Mouse (Mus musculus): ENCODE measurements at regions not wholly inside any gene's neighbourhood (a gene's known extent, or its start where the extent isn't known, plus 50 kb on each side); places are given as distances from the start of the nearest gene placed in this dataset.
A peak's percentile ranks its signal among the peaks of the same experiment; 100 is the strongest.

GRCm38 (mm10) chr1:194334752-194335719, 283.0 kb upstream of the Plxna2 start:
- Histone ChIP-seq H3K4me1 (ENCODE audit: control insufficient read depth, insufficient read depth, low read length) (no peaks in the 10 kb centered on the region), H3K27me3 (ENCODE audit: control insufficient read depth, insufficient read depth, low read length) (no peaks in the 10 kb centered on the region), H3K9me3 (ENCODE audit: control insufficient read depth, low read length) (no peaks in the 10 kb centered on the region), H3K4me3 (ENCODE audit: low read depth, low read length) (no peak overlapping the region), H3K36me3 (ENCODE audit: control insufficient read depth, insufficient read depth, low read length) (no peaks in the 10 kb centered on the region), H3K9ac (ENCODE audit: low read length) (no peak overlapping the region), H3K27ac (replicated peaks; ENCODE audit: low read depth, low read length) (no peak overlapping the region), H3K4me2 (ENCODE audit: low read depth, severe bottlenecking) (no peak overlapping the region)
- ATAC-seq (ENCODE audit: insufficient number of reproducible peaks, low FRiP score, low TSS enrichment, low read depth) (no peak), DNase-seq (ENCODE audit: low spot score) (no peak)
- 78% methylated on average over 5 of the region's 5 CpGs for WGBS

- no peaks in the 10 kb centered on the region for H3K27me3 ChIP-seq (ENCODE audit: control insufficient read depth, insufficient read depth, low read length)
- no peak overlapping the region for H3K4me2 ChIP-seq (ENCODE audit: low read depth, severe bottlenecking)
- DNase-seq (ENCODE audit: low spot score) (no peak), ATAC-seq (ENCODE audit: insufficient number of reproducible peaks, low FRiP score, low TSS enrichment, low read depth) (no peak)
- no peak overlapping the region for H3K27ac ChIP-seq (replicated peaks; ENCODE audit: low read depth, low read length)
- no peak overlapping the region for H3K4me3 ChIP-seq (ENCODE audit: low read depth, low read length)
- no peak overlapping the region for H3K9ac ChIP-seq (ENCODE audit: low read length)
- no peaks in the 10 kb centered on the region for H3K36me3 ChIP-seq (ENCODE audit: control insufficient read depth, insufficient read depth, low read length)
- no peaks in the 10 kb centered on the region for H3K4me1 ChIP-seq (ENCODE audit: control insufficient read depth, insufficient read depth, low read length)
- no peaks in the 10 kb centered on the region for H3K9me3 ChIP-seq (ENCODE audit: control insufficient read depth, low read length)
Measured at GRCm38 (mm10) chr1:194332639-194333038, 285.4 kb upstream of the Plxna2 start.

- H3K4me1 ChIP-seq (ENCODE audit: control insufficient read depth, insufficient read depth, low read length) = no peaks in the 10 kb centered on the region
- H3K9ac ChIP-seq (ENCODE audit: low read length) = no peak overlapping the region
- DNase-seq (ENCODE audit: low spot score) = no peak
- H3K9me3 ChIP-seq (ENCODE audit: control insufficient read depth, low read length) = no peaks in the 10 kb centered on the region
- WGBS = 86% methylated on average over 1 of the region's 1 CpGs
- no peak overlapping the region for H3K27ac ChIP-seq (replicated peaks; ENCODE audit: low read depth, low read length)
- no peaks in the 10 kb centered on the region for H3K36me3 ChIP-seq (ENCODE audit: control insufficient read depth, insufficient read depth, low read length)
- H3K4me2 ChIP-seq (ENCODE audit: low read depth, severe bottlenecking) = no peak overlapping the region
- H3K27me3 ChIP-seq (ENCODE audit: control insufficient read depth, insufficient read depth, low read length) = no peaks in the 10 kb centered on the region
- no peak overlapping the region for H3K4me3 ChIP-seq (ENCODE audit: low read depth, low read length)
- ATAC-seq (ENCODE audit: insufficient number of reproducible peaks, low FRiP score, low TSS enrichment, low read depth) = no peak
Measured at GRCm38 (mm10) chr1:194330471-194330870, 287.5 kb upstream of the Plxna2 start.

GRCm38 (mm10) chr1:194320320-194321036, 297.5 kb upstream of the Plxna2 start:
- Histone ChIP-seq H3K4me2 (ENCODE audit: low read depth, severe bottlenecking) (no peak overlapping the region), H3K4me1 (ENCODE audit: control insufficient read depth, insufficient read depth, low read length) (no peaks in the 10 kb centered on the region), H3K9me3 (ENCODE audit: control insufficient read depth, low read length) (no peaks in the 10 kb centered on the region), H3K9ac (ENCODE audit: low read length) (no peak overlapping the region), H3K36me3 (ENCODE audit: control insufficient read depth, insufficient read depth, low read length) (no peaks in the 10 kb centered on the region), H3K27ac (replicated peaks; ENCODE audit: low read depth, low read length) (no peak overlapping the region), H3K4me3 (ENCODE audit: low read depth, low read length) (no peak overlapping the region), H3K27me3 (ENCODE audit: control insufficient read depth, insufficient read depth, low read length) (no peaks in the 10 kb centered on the region)
- 81% methylated on average over 3 of the region's 3 CpGs for WGBS
- DNase-seq (ENCODE audit: low spot score) (no peak), ATAC-seq (ENCODE audit: insufficient number of reproducible peaks, low FRiP score, low TSS enrichment, low read depth) (no peak)

GRCm38 (mm10) chr1:194318351-194318750, 299.7 kb upstream of the Plxna2 start:
- no peak overlapping the region for H3K4me3 ChIP-seq (ENCODE audit: low read depth, low read length)
- no peak overlapping the region for H3K4me2 ChIP-seq (ENCODE audit: low read depth, severe bottlenecking)
- no peaks in the 10 kb centered on the region for H3K36me3 ChIP-seq (ENCODE audit: control insufficient read depth, insufficient read depth, low read length)
- ATAC-seq (ENCODE audit: insufficient number of reproducible peaks, low FRiP score, low TSS enrichment, low read depth) (no peak), DNase-seq (ENCODE audit: low spot score) (peak; percentile 4)
- H3K9ac ChIP-seq (ENCODE audit: low read length) = no peak overlapping the region
- no peak overlapping the region for H3K27ac ChIP-seq (replicated peaks; ENCODE audit: low read depth, low read length)
- no peaks in the 10 kb centered on the region for H3K4me1 ChIP-seq (ENCODE audit: control insufficient read depth, insufficient read depth, low read length)
- no peaks in the 10 kb centered on the region for H3K9me3 ChIP-seq (ENCODE audit: control insufficient read depth, low read length)
- no peaks in the 10 kb centered on the region for H3K27me3 ChIP-seq (ENCODE audit: control insufficient read depth, insufficient read depth, low read length)

GRCm38 (mm10) chr1:194315593-194315992, 302.4 kb upstream of the Plxna2 start:
- DNase-seq (ENCODE audit: low spot score) (no peak), ATAC-seq (ENCODE audit: insufficient number of reproducible peaks, low FRiP score, low TSS enrichment, low read depth) (no peak)
- H3K36me3 ChIP-seq (ENCODE audit: control insufficient read depth, insufficient read depth, low read length) = no peaks in the 10 kb centered on the region
- 88% methylated on average over 2 of the region's 2 CpGs for WGBS
- no peak overlapping the region for H3K27ac ChIP-seq (replicated peaks; ENCODE audit: low read depth, low read length)
- no peaks in the 10 kb centered on the region for H3K4me1 ChIP-seq (ENCODE audit: control insufficient read depth, insufficient read depth, low read length)
- no peak overlapping the region for H3K9ac ChIP-seq (ENCODE audit: low read length)
- no peak overlapping the region for H3K4me2 ChIP-seq (ENCODE audit: low read depth, severe bottlenecking)
- H3K27me3 ChIP-seq (ENCODE audit: control insufficient read depth, insufficient read depth, low read length) = no peaks in the 10 kb centered on the region
- H3K4me3 ChIP-seq (ENCODE audit: low read depth, low read length) = no peak overlapping the region
- no peaks in the 10 kb centered on the region for H3K9me3 ChIP-seq (ENCODE audit: control insufficient read depth, low read length)

- ATAC-seq (ENCODE audit: insufficient number of reproducible peaks, low FRiP score, low TSS enrichment, low read depth) (no peak), DNase-seq (ENCODE audit: low spot score) (peak; percentile 33)
- H3K4me1 ChIP-seq (ENCODE audit: control insufficient read depth, insufficient read depth, low read length) = no peaks in the 10 kb centered on the region
- no peak overlapping the region for H3K4me2 ChIP-seq (ENCODE audit: low read depth, severe bottlenecking)
- H3K36me3 ChIP-seq (ENCODE audit: control insufficient read depth, insufficient read depth, low read length) = no peaks in the 10 kb centered on the region
- H3K9me3 ChIP-seq (ENCODE audit: control insufficient read depth, low read length) = no peaks in the 10 kb centered on the region
- no peak overlapping the region for H3K27ac ChIP-seq (replicated peaks; ENCODE audit: low read depth, low read length)
- H3K4me3 ChIP-seq (ENCODE audit: low read depth, low read length) = no peak overlapping the region
- 22% methylated on average over 2 of the region's 2 CpGs for WGBS
- no peak overlapping the region for H3K9ac ChIP-seq (ENCODE audit: low read length)
- no peaks in the 10 kb centered on the region for H3K27me3 ChIP-seq (ENCODE audit: control insufficient read depth, insufficient read depth, low read length)
Measured at GRCm38 (mm10) chr1:194310373-194310772, 307.6 kb upstream of the Plxna2 start.

- no peak overlapping the region for H3K27ac ChIP-seq (replicated peaks; ENCODE audit: low read depth, low read length)
- peak; percentile 8 for DNase-seq (ENCODE audit: low spot score)
- 83% methylated on average over 3 of the region's 3 CpGs for WGBS
- H3K9me3 ChIP-seq (ENCODE audit: control insufficient read depth, low read length) = no peaks in the 10 kb centered on the region
- H3K9ac ChIP-seq (ENCODE audit: low read length) = no peak overlapping the region
- no peak overlapping the region for H3K4me2 ChIP-seq (ENCODE audit: low read depth, severe bottlenecking)
- no peaks in the 10 kb centered on the region for H3K4me1 ChIP-seq (ENCODE audit: control insufficient read depth, insufficient read depth, low read length)
- no peak for ATAC-seq (ENCODE audit: insufficient number of reproducible peaks, low FRiP score, low TSS enrichment, low read depth)
- H3K36me3 ChIP-seq (ENCODE audit: control insufficient read depth, insufficient read depth, low read length) = no peaks in the 10 kb centered on the region
- no peak overlapping the region for H3K4me3 ChIP-seq (ENCODE audit: low read depth, low read length)
- no peaks in the 10 kb centered on the region for H3K27me3 ChIP-seq (ENCODE audit: control insufficient read depth, insufficient read depth, low read length)
Measured at GRCm38 (mm10) chr1:194308648-194309047, 309.4 kb upstream of the Plxna2 start.
